Mouse (Mus musculus) stomach, embryonic 14.5 days (tissue): ENCODE data around the gene Rac3. TPM values are rescaled to one million over a fixed set of nuclear protein-coding genes. Genes with fewer than 3 reads are reported as not detected.

ENCODE experiments used
- ATAC-seq: fragments of 200-750 bp; cut with Nextera tagmentation; 2 replicates; pipeline ENCODE4 v1.8.0; 2017; ENCODE audit warnings: low read depth, moderate TSS enrichment; ENCODE audit not compliant: insufficient number of reproducible peaks, insufficient read depth, low FRiP score
- H3K27ac ChIP-seq: fragments of 300-500 bp; sonication (generic); 2 replicates; pipeline ENCODE4 v1.5.1; 2014; ENCODE audit warnings: mild to moderate bottlenecking, low read length, moderate library complexity, mixed read lengths
- H3K27me3 ChIP-seq: fragments of 300-500 bp; sonication (generic); 2 replicates; pipeline ENCODE4 v1.6.1; 2014; ENCODE audit warnings: low read length, control low read depth, mixed read lengths; ENCODE audit not compliant: control insufficient read depth, insufficient read depth
- H3K36me3 ChIP-seq: fragments of 300-500 bp; sonication (generic); 2 replicates; pipeline ENCODE4 v1.6.1; 2014; ENCODE audit warnings: mild to moderate bottlenecking, control low read depth, low read length, moderate library complexity, mixed read lengths; ENCODE audit not compliant: control insufficient read depth, insufficient read depth
- H3K4me1 ChIP-seq: fragments of 300-500 bp; sonication (generic); 2 replicates; pipeline ENCODE4 v1.6.1; 2014; ENCODE audit warnings: low read length, control low read depth, mixed read lengths; ENCODE audit not compliant: control insufficient read depth, insufficient read depth
- H3K4me2 ChIP-seq: fragments of 300-500 bp; sonication (generic); replicated peaks from 2 replicates; pipeline ENCODE4 v1.6.1; 2014; ENCODE audit warnings: low read depth, low read length, control low read depth
- H3K4me3 ChIP-seq: fragments of 300-500 bp; sonication (generic); 2 replicates; pipeline ENCODE4 v1.5.1; 2014; ENCODE audit warnings: low read depth, low read length, control low read depth
- H3K9ac ChIP-seq: fragments of 300-500 bp; sonication (generic); replicated peaks from 2 replicates; pipeline ENCODE4 v1.6.1; 2014; ENCODE audit warnings: low read depth, mild to moderate bottlenecking, control low read depth, low read length, moderate library complexity, mixed read lengths
- H3K9me3 ChIP-seq: fragments of 300-500 bp; sonication (generic); 2 replicates; pipeline ENCODE4 v1.6.1; 2016; ENCODE audit warnings: low read depth, low read length, control low read depth; ENCODE audit not compliant: control insufficient read depth
- WGBS: fragments of 180-500 bp; shearing (Covaris S2); extraction: QIAGEN DNeasy Blood & Tissue Kit; methylation state at CpG from one replicate; pipeline ENCODE4 v1.1.7; 2014; 5-methylcytosine and 5-hydroxymethylcytosine counted together
- polyA plus RNA-seq: library from polyadenylated mRNA; unstranded; fragments of >200 nt; fragmentation: Nextera tagmentation; extraction: Ambion mirVana; gene quantifications from 2 replicates; pipeline ENCODE4 v1.2.1, GENCODE M21; 2014

The Rac3 gene
- polyA plus RNA-seq, 1 experiment from 2014 or later: 11.1 TPM

GRCm38 (mm10) chr11:120710672-120711071, 10.6 kb upstream of the Rac3 start:
- 44% methylated on average over 5 of the region's 5 CpGs for WGBS
- H3K27ac ChIP-seq: no peak overlapping the region

GRCm38 (mm10) chr11:120711980-120712604, 9.2 kb upstream of the Rac3 start:
- peaks cover 24% of the 10 kb centered on the region for H3K4me1 ChIP-seq
- H3K4me2 ChIP-seq: peak overlapping the region; percentile 94; the same call in 1 of the 2 replicates
- no peak overlapping the region for H3K27ac ChIP-seq
- H3K36me3 ChIP-seq: peaks cover 5% of the 10 kb centered on the region
- no peak for ATAC-seq
- 59% methylated on average over 8 of the region's 8 CpGs for whole genome bisulfite sequencing
- H3K9me3 ChIP-seq: no peaks in the 10 kb centered on the region
- 0 out of 2 replicates have a peak overlapping the region, but pooled peaks have one; percentile 18 for H3K9ac ChIP-seq
- H3K4me3 ChIP-seq: peak overlapping the region; percentile 60; the same call in 1 of the 2 replicates
- H3K27me3 ChIP-seq: no peaks in the 10 kb centered on the region

More at GRCm38 (mm10) chr11:120710672-120711071, 10.6 kb upstream of the Rac3 start:
- peaks cover 36% of the 10 kb centered on the region for H3K4me1 ChIP-seq
- no peak overlapping the region for H3K4me3 ChIP-seq
- no peaks in the 10 kb centered on the region for H3K9me3 ChIP-seq
- no peak overlapping the region for H3K4me2 ChIP-seq
- H3K9ac ChIP-seq: no peak overlapping the region
- no peaks in the 10 kb centered on the region for H3K27me3 ChIP-seq
- no peak for ATAC-seq
- H3K36me3 ChIP-seq: peaks cover 5% of the 10 kb centered on the region

DNA sequence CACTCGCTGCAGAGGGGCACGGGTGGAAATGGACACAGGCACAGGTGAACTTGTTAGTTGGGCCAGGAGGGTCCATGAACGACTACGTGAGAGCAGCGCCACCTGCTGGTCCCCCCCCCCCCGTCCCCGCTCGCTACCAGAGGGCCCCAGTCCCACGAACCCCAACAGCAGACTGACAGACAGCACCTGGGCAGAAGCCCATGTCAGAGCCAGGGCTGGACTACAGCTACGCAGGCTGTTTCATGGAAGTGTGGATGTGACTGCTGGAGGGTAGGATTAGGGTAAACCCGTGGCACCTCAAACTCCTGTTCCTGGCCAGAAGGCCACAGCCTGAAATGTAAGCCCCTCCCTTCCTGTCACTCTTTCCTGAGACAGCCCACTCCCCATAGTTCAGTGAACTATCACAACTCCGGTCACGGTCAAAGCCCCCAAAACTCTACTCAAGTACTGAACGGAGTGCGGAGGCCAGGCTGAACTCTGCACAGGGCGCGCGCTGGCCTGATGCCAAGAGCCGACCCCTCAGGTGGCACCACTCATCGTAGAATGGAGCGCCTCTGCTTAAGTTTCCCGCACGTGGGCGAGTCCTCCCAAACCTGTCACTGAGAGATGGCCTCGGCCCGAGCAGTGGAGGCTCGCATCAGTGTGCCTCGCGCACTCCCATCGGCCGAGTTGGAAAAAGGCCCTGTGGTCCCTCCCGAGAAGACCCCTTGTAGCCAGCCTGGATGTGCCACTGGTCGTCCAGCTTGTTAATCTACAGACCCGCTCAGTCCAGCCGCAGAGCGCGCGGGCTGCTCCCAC, 8.3 kb upstream of the Rac3 start:
- Histone ChIP-seq H3K27me3 (no peaks in the 10 kb centered on the region), H3K9me3 (no peaks in the 10 kb centered on the region), H3K4me3 (peak overlapping the region; percentile 60), H3K4me1 (peaks cover 21% of the 10 kb centered on the region), H3K27ac (peak overlapping the region; percentile 73), H3K36me3 (peaks cover 11% of the 10 kb centered on the region), H3K4me2 (peak overlapping the region; percentile 94), H3K9ac (peak overlapping the region; percentile 47)
- peak; percentile 26 for ATAC-seq
- WGBS: under 1% methylated on average over 38 of the region's 38 CpGs

GRCm38 (mm10) chr11:120713580-120714518, 7.4 kb upstream of the Rac3 start, which contains the start of the genes Cenpx and Lrrc45:
Gene Cenpx, minus strand, starts transcription at chr11:120713738.
Gene Lrrc45, plus strand, starts transcription at chr11:120713925.
- peak within 1 kb of the TSS; percentile 60 for H3K4me3 ChIP-seq
- peaks cover 17% of the 10 kb centered on the region for H3K4me1 ChIP-seq
- WGBS: 4% methylated on average over 53 of the region's 53 CpGs
- H3K4me2 ChIP-seq: peak within 1 kb of the TSS; percentile 94
- H3K27ac ChIP-seq: peak within 1 kb of the TSS; percentile 73
- H3K9me3 ChIP-seq: no peaks in the 10 kb centered on the region
- no peaks in the 10 kb centered on the region for H3K27me3 ChIP-seq
- H3K9ac ChIP-seq: peak within 1 kb of the TSS; percentile 54
- peak; percentile 97 for ATAC-seq
- peaks cover 19% of the 10 kb centered on the region for H3K36me3 ChIP-seq

GRCm38 (mm10) chr11:120714546-120714945, 6.7 kb upstream of the Rac3 start:
- no peak for ATAC-seq
- Histone ChIP-seq H3K27me3 (no peaks in the 10 kb centered on the region), H3K9ac (peak overlapping the region; percentile 54; the same call in 1 of the 2 replicates), H3K27ac (no peak overlapping the region), H3K36me3 (peaks cover 18% of the 10 kb centered on the region), H3K4me1 (peaks cover 13% of the 10 kb centered on the region), H3K9me3 (no peaks in the 10 kb centered on the region), H3K4me2 (peak overlapping the region; percentile 94), H3K4me3 (peak overlapping the region; percentile 60)
- 50% methylated on average over 10 of the region's 10 CpGs for WGBS

- H3K4me3 ChIP-seq: no peak overlapping the region
- 91% methylated on average over 9 of the region's 9 CpGs for WGBS
- no peak overlapping the region for H3K4me2 ChIP-seq
- no peaks in the 10 kb centered on the region for H3K9me3 ChIP-seq
- H3K36me3 ChIP-seq: peaks cover 20% of the 10 kb centered on the region
- ATAC-seq: no peak
- H3K27me3 ChIP-seq: no peaks in the 10 kb centered on the region
- H3K27ac ChIP-seq: no peak overlapping the region
- peaks cover 11% of the 10 kb centered on the region for H3K4me1 ChIP-seq
- no peak overlapping the region for H3K9ac ChIP-seq
These were observed 6.1 kb upstream of the Rac3 start for GRCm38 (mm10) chr11:120715131-120715530.

DNA sequence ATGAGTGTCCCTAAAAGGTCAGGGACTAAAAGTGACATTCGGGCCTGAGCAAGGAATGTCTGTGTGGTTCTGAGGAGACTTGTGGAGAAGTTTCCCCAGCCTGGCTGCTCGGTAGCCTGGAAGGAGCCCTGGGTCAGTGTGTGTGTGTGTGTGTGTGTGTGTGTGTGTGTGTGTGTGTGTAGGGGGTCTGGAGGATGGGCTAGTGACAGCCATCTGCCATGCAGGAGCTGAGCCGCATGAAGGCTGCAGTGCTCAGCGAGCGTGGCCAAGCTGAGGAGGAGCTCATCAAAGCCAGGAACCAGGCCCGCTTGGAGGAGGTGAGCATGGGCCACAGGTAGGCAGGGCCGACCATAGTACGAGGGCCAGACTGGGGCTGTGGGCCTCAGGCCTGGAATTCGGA, 2.0 kb upstream of the Rac3 start:
- H3K9me3 ChIP-seq: no peaks in the 10 kb centered on the region
- no peak for ATAC-seq
- H3K36me3 ChIP-seq: peaks cover 20% of the 10 kb centered on the region
- no peaks in the 10 kb centered on the region for H3K27me3 ChIP-seq
- WGBS: 91% methylated on average over 9 of the region's 9 CpGs
- peaks cover 16% of the 10 kb centered on the region for H3K4me1 ChIP-seq
- no peak overlapping the region for H3K27ac ChIP-seq
- no peak overlapping the region for H3K4me3 ChIP-seq
- no peak overlapping the region for H3K4me2 ChIP-seq
- no peak overlapping the region for H3K9ac ChIP-seq
